Mouse (Mus musculus) left cerebral cortex, postnatal 10 days (tissue): ENCODE results near the gene Galc. TPM values are rescaled to one million over a fixed set of nuclear protein-coding genes. Genes with fewer than 3 reads are reported as not detected.
"Not testable (repeated sequence)": the region's sequence is repeated elsewhere in the genome, so short reads cannot be mapped to it uniquely, and the experiment has no call there.

Experiments used
- DNase-seq, 2 experiments: peaks; one replicate each; pipeline ENCODE4 v3.0.0; 2021 to 2022; ENCODE audit warnings: low spot score in 2 of 2, mixed read lengths in 1 of 2; ENCODE audit errors: extremely low spot score in 1 of 2
- intact Hi-C: fragments of 180-260 bp; cut with DNase I; formaldehyde crosslinking; loops from one replicate; pipeline ENCODE4 v1.15.1; 2025
- total RNA-seq, 2 experiments: library from RNA; stranded (reverse); gene quantifications; 2 replicates each; pipeline ENCODE4 v1.2.3; 2021

Gene Galc
- total RNA-seq, 2 experiments from 2014 or later: 20.0 to 20.7 TPM

GRCm38 (mm10) chr12:98259518-98259852 lies 226 bp upstream of the Galc start:
- intact Hi-C loops: no loop called here
- no peak for DNase-seq

GRCm38 (mm10) chr12:98258371-98258844 lies 851 bp downstream of the Galc start:
- intact Hi-C loops: no loop called here
- DNase-seq: no peak

GRCm38 (mm10) chr12:98255373-98255995 lies 3.8 kb downstream of the Galc start:
- no peak for DNase-seq
- intact Hi-C loops: no loop called here

GRCm38 (mm10) chr12:98252417-98252816 lies 6.8 kb downstream of the Galc start:
- intact Hi-C loops: no loop called here
- no peak for DNase-seq

- intact Hi-C loops: no loop called here
- DNase-seq: no peak
Measured at GRCm38 (mm10) chr12:98250327-98250726, 8.9 kb downstream of the Galc start.

GRCm38 (mm10) chr12:98249671-98250070 lies 9.6 kb downstream of the Galc start:
- intact Hi-C loops: no loop called here

GRCm38 (mm10) chr12:98246835-98247234 lies 12.4 kb downstream of the Galc start:
- no peak for DNase-seq
- intact Hi-C loops: no loop called here

More at GRCm38 (mm10) chr12:98249671-98250070, 9.6 kb downstream of the Galc start:
- no peak for DNase-seq

GRCm38 (mm10) chr12:98244865-98245264 lies 14.4 kb downstream of the Galc start:
- intact Hi-C loops: no loop called here
- no peak for DNase-seq

- DNase-seq: no peak
- intact Hi-C loops: no loop called here
Measured at GRCm38 (mm10) chr12:98244161-98244560, 15.1 kb downstream of the Galc start.

GRCm38 (mm10) chr12:98238478-98238877 lies 20.8 kb downstream of the Galc start:
- DNase-seq, intact Hi-C loops: not testable (repeated sequence)

GRCm38 (mm10) chr12:98227037-98227436 lies 32.2 kb downstream of the Galc start:
- DNase-seq: no peak

GRCm38 (mm10) chr12:98223286-98223685 lies 36.0 kb downstream of the Galc start:
- intact Hi-C loops: no loop called here

More at GRCm38 (mm10) chr12:98227037-98227436, 32.2 kb downstream of the Galc start:
- intact Hi-C loops: no loop called here

GRCm38 (mm10) chr12:98216432-98216831 lies 42.8 kb downstream of the Galc start:
- intact Hi-C loops: no loop called here
- no peak for DNase-seq

More at GRCm38 (mm10) chr12:98223286-98223685, 36.0 kb downstream of the Galc start:
- DNase-seq: no peak

GRCm38 (mm10) chr12:98215512-98215911 lies 43.7 kb downstream of the Galc start:
- intact Hi-C loops: no loop called here
- DNase-seq: no peak

- intact Hi-C loops: no loop called here
- no peak for DNase-seq
Measured at GRCm38 (mm10) chr12:98214191-98214590, 45.1 kb downstream of the Galc start.

- DNase-seq: no peak
- intact Hi-C loops: no loop called here
Measured at GRCm38 (mm10) chr12:98213791-98214190, 45.5 kb downstream of the Galc start.

GRCm38 (mm10) chr12:98213332-98213731 lies 45.9 kb downstream of the Galc start:
- no peak for DNase-seq
- intact Hi-C loops: no loop called here

GRCm38 (mm10) chr12:98212457-98213175 lies 46.6 kb downstream of the Galc start:
- intact Hi-C loops: no loop called here
- peak in 1 of 2 experiments; percentile 34 for DNase-seq

- DNase-seq: no peak
- intact Hi-C loops: no loop called here
Measured at GRCm38 (mm10) chr12:98210495-98210894, 48.8 kb downstream of the Galc start.

- DNase-seq: no peak
Measured at GRCm38 (mm10) chr12:98208104-98208503, 51.2 kb downstream of the Galc start.

More at GRCm38 (mm10) chr12:98208104-98208503, 51.2 kb downstream of the Galc start:
- intact Hi-C loops: loop anchor here (10.0 kb wide), 1 partner anchor 417 kb away; the partner anchor contains the start of gene Spata7
